Mouse (Mus musculus) liver, adult (tissue): ENCODE measurements around the gene Usp20.

ENCODE experiments used
- GATA4 ChIP-seq: IDR thresholded peaks from 2 replicates; pipeline ENCODE4 v1.6.1; 2014; ENCODE audit warnings: mild to moderate bottlenecking, low read length; ENCODE audit not compliant: insufficient replicate concordance

Usp20 gene

DNA sequence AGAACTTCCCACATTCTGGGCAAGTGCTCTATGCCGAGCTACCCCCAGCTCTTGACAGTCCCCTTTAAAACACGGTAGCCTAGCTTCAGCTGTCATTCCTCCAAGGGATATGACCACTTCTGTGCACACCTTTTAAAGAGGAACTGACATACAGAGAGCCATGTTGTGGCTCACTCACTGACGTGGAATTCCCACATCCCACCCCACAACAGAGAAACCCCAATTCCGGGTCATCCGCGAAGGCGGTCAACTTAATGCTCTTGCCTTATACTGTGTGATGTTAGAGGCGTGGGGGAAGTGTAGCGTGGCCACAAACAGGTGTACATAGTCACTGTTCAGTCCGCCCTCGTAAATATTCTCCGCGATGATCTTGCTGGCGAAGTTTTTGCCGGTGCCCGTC is 15.3 kb upstream of the Usp20 start:
- TF ChIP-seq GATA4: no peak

DNA sequence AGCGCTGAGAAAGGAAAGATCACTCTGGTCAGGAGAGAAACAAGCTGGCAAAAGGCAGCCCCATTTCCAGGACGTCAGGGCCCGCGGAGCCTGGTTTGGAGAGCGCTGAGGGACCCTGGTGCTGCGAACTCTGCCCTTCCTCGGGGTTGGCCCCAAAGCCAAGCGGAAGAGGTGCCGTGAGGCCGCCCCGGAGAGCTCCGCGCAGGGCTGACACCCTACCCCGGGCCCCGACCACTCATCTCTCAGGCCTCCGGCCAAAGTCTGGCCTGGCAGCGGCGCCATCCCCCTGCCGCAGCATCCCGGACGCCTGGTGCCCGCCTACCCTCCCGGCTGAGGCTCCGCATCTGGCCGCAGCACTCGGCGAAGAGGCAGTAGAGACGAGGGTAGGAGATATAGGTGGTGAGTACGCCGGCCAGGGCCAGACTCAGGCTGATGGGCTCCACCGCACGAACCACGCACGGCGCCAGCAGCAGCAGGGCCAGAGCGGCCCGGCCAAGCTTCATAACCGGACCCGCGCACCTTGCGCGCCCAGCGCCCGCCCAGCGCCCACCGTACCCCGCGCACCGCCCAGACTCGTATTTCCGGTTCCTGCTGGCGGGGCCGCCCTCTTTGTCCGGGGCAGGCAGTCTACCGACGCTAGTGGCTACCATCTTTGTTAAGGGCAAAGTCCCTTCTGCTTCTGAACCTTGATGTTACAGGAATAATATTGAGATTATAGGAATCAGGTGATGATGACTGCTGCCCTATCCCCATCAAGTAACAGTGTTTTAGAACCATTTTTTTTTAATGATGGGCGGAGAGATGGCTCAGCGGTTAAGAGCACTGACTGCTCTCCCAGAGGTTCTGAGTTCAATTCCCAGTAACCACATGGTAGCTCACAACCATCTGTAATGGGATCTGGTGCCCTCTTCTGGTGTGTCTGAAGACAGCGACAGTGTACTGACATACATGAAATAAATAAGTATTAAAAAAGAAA is 14.4 kb upstream of the Usp20 start, which contains the start of gene Tor1a:
Tor1a (minus strand) TSS at position 582 of the 976 bp plus-strand sequence.
- TF ChIP-seq GATA4: no peak; the same call in 1 of the 2 replicates

DNA sequence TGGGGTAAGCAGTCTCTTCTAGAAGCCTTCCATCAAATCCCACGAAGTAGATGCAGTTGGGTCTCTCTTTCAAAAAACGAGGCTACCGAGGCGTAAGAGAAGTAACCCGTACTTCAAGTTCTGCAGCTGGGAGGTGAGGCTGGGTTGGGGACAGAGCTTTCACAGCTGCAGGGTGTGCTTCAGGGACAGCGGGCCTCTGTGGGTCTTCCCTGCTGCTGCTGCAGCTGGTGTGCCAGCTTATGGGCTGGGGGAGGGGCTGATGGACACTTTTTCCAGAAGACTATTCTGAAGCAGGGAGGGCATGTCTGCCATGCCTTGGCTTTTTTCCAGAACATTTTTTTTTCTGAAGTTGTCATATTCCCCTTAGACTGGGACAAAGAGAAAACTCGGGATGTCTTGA is 945 bp downstream of the Usp20 start:
- no peak for TF ChIP-seq GATA4

DNA sequence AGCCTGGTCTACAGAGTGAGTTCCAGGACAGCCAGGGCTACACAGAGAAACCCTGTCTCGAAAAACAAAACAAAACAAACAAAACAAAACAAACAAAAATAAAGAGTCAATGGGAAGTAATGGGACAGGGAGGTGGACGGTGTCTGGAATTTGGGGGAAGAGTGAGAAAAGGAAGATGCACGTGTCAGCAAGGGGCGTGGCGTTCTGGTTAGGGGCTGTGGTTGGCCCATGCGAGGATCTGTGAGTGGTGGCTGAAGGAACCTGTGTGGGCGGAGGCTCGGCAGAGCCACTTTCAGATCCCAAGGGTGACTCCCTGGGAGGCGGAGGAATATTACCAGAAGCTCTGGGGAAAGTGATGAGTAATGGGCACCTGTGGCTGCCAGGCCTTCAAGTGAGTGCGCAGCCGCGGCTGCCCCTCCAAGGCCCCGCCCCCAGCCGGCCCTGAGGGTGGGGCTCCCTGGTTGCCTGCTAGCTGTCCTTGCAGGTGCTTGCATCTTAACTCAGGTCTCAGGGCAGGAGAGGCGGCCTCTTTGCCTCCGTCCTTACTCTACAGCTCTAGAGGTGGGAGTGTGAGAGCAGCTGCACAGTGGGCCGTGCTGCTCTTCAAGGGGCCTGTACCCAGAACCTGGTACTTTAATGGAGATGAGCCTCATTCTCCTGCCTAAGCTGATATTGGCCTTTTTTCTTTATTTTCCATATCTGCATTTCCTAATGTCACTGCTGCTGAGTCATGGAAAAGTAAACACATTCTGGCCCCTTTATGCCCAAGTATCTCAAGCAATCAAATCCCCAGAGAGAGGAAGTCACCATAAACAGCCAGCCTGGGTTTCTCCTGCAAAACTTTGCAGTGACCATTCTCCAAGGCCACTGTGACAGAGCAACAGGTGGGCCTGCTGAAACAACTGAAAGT is 3.3 kb downstream of the Usp20 start:
- TF ChIP-seq GATA4: no peak

DNA sequence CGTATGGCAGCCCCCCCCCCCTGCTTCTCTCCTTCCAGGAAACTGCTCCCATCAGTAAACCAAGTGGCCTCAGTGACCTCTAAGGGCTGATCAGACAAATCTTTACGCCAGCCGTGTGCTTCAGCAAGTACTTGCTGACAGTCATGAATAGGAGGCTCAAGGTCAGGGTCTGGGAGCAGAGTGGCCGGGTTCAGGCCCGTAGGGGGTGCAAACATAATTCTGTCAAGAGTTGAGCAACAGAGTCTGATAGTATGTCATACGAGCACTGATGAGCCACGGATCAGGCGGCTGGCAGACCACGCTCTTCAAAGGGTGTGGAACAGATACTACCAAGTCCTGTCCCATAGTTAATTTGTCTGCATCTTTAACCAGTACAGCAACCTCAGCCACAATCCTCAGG is 8.1 kb downstream of the Usp20 start:
- no peak for TF ChIP-seq GATA4

DNA sequence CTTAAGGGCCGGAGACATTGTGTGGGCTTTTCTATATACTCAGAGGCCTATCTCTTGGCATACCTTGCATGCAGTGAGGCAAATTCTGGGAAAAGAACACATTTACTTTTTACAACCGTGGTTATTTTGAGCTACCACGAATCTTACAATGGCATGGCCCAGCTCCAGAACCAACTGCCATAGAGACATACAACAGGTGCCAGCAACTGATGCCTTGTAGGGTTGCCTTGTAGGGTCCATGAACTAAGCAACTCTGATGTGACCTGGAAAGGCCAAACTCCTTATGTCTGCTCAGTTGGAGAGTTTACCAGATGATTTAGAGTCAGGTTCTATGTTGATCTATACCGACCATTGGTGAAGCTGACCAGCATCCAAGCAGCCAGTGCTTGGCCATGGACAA is 12.8 kb downstream of the Usp20 start:
- no peak for TF ChIP-seq GATA4

DNA sequence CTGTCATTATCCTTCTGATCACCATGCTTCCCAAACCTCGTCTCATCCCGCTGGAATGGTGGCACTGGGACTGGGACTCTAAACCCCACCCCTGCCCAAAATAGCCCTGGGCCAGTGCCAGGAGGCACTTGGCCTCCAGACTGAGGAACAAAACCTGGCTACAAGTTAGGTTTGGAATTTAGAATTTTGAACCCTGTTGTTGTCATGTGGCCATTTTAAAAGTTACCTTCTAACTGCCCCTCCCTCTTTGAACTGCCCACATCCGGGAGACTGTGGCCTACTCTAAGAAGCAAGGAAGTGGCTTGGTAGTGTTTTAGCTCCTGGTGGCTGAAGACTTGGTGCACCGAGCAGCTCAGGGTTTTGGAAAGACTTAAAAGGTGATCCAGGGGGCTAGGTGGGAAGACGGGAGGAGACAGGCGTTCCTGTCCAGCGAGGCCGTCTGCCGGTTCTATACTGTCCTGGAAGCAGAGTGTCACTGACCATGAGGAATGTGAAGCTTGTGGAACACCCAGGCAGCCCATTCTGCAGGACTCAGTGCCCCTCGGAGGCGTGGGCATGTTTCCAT is 13.4 kb downstream of the Usp20 start:
- no peak for TF ChIP-seq GATA4

DNA sequence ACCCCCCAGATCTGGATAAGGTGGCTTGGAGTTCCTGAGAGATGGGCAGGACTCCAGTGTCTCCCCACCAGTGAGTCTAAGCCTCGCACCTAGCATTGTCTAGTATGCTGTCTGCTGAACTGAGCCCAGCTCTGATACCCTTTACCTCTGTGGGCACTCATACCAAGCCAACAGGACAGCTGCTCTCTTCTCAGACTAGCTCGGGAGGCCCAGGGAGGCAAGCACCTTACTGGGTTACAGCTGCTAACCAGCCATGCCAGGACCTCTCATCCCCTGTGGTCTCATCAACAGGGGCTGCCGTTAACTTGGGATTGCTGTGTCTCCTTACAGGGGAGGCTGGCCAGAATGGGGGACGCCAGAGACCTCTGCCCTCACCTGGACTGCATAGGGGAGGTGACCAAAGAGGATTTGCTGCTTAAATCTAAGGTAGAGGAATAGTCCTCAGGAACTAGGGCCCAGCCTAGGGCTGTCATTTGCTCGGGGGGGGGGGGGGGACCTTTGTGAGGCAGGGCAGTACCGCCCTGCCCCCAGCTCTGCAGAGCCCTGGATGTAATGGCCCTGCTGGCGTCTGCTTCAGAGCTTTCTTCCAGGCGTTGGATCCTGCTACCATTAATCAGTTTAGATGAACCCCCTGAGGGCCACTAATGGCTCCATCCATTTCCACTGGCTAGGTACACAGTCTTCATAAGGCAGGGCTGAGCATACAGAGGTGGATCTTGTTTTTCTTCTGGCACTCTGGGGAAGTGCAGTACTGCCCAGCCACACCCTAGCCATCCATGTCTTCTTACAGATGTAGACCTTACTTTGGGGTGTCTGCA is 16.6 kb downstream of the Usp20 start:
- no peak for TF ChIP-seq GATA4

DNA sequence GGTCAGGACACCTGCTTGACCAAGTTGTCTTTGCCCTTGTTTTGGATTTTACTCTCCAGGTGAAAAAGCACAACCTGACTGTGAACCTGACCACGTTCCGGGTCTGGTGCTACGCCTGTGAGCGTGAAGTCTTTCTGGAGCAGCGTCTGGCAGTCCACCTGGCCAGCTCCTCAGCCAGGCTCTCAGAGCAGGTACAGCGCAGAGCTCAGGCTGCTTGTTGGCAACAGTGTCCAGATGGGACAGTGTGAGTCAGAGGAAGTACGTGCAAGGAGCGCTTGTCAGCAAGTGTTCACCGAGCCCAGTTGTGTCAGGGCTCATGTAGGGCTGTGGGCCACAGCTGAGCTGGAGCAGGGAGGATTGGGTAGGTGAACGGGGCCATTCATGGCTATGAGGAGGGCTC is 20.8 kb downstream of the Usp20 start:
- no peak for TF ChIP-seq GATA4

DNA sequence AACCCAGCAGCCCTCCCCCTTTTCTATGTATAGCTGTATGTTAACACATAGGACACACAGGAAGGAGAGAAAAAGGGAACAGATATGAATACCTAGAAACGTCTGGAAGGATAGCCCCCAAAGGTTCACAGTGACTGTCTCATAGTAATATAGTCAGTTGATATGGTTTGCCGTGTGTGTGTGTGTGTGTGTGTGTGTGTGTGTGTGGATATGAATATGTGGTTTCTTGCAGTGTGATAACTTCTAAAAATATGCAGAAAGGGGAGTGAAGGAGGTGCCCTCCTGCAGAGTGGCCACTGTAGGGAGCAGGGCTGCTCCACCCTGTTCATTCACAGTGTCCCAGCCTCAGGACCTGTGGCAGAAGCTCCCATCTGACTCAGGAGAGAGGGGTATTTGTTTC is 23.4 kb downstream of the Usp20 start:
- no peak for TF ChIP-seq GATA4

DNA sequence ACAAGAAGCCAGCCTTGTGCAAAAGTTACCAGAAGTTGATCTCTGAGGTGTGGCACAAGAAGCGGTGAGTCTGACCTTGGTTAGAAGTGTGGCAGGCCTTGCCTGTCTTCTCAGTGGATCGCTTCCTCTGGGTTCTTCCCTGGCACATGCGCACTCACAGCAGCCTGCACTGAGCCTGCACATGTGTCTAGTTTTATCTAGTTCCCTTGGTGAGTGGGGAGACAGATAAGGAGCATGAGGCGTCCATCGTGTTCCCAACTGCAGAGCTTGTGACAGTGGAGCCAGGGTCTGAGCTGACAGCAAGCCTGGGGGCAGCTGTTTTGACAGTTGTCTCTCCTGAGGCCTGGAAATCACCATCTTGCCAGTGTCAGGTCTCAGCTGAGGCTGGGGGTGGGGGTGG is 24.4 kb downstream of the Usp20 start:
- TF ChIP-seq GATA4: no peak

DNA sequence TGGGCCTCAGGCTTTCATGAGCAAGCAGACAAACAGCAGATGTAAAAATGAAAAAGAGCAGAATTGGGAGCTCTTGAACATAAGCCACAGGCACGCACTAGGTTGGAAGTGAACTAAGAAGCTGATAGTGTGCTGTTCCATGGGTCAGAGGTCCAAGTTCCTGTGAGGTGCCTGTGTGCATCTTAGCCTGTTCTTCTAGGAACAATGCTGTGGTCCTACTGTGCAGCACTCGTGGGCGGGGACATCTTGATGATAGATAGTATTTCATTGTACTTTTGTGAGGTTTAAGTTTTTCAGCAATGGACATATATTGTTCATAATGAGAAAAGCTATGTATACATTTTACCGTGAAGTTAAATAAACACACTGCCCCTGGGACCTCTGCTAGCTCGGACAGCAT is 25.1 kb downstream of the Usp20 start:
- no peak for TF ChIP-seq GATA4

DNA sequence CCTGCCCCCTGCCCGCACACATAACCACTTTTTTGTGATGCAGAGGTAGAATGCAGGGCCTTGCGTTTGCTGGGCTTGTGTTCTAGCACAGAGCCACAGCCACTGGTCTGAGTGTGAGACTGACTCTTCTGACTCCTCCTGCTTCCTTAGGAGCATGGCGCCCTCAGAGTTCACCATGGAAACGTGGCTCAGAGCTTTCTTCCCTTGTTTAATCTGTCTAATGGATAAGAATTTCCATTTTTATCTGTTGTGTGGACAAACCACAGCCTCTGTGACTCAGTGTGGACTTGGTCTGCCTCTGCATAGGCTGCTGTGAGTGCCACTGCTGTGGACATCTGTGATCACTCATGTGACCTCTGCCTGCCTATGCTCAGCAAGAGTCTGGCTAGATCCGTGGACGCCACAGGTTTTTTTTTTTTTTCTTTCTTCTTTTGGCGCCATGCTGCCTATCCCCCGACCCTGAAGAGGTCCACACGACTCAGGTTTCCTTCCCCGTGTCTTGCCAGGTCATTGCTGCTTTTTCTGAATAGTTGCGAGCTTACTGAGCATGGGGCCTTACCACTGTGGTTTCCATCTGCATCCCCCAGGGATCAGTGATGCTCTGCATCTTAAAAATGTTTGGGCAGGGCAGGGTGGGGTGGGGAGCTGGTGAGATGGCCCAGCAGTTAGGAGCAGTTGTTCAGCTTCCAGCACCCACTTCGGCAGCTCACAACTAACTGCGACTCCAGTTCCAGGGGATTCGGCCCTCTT is 31.5 kb downstream of the Usp20 start:
- TF ChIP-seq GATA4: no peak

DNA sequence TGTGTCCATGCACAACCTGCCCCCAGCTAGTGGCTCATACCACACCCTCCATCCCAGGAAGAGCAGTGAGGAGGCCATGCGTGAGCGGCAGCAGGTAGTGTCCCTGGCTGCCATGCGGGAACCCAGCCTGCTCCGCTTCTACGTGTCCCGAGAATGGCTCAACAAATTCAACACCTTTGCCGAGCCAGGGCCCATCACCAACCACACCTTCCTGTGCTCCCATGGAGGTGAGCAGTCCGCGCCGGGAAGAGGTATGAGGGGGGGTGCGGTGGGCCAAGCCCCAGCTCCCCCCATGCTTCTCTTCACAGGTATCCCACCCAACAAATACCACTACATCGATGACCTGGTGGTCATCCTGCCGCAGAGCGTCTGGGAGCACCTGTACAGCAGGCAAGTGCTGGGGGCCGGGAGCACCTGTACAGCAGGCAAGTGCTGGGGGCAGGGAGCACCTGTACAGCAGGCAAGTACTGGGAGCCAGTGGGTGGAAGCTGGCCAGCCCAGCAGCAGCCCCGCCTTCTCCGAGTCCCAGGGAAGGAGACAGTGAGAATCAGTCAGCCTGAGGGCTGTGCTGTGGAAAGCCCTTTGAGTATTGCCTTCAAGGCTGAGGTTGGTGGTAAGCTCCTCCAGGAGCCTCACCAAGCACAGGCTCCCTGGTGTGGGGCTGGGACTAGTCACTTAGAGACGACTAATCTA is 35.7 kb downstream of the Usp20 start:
- TF ChIP-seq GATA4: no peak

DNA sequence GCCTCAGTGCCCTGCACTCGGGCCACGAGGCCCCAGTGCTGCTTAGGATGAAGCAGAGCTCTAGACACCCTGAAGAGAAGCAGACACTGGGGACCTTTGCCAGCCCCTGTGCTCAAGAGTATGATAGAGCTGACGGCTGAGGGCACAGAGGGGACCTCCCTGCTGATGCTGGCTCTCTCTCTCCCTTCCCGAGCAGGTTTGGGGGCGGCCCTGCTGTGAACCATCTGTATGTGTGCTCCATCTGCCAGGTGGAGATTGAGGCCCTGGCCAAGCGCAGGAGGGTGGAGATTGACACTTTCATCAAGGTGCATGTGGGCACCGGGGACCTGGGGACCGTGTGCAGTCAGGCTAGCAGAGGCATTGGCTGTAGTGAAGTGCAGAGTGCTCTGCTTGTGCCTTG is 36.4 kb downstream of the Usp20 start:
- TF ChIP-seq GATA4: no peak
